Mouse (Mus musculus) monocyte, adult 2 months (primary cell): ENCODE results near the gene Hdgfl3.

Experiments used
- DNase-seq, 2 experiments: peaks; one replicate each; pipeline ENCODE4 v3.0.0; 2022; ENCODE audit warnings: low spot score in 2 of 2, low read depth in 1 of 2

Hdgfl3 gene

DNA sequence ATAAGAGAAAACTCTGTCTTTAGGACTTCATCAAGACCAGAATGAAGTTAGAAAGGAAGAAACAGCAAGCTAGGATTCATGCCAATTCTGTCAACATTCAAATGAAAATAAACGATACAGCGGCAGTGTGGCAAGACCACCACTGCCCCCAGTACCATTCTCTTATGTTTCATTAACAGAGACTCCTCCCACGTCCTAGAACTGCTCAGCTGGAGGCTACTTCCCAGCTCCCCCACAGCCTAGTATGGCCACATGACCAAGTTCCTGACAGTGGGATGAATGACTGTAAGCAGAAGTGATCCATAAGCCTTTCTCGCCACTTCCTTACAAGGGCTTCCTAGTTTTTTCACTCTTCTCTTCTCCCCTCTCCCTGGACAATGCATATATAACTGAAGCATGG is 30.2 kb downstream of the Hdgfl3 start:
- no peak for DNase-seq

DNA sequence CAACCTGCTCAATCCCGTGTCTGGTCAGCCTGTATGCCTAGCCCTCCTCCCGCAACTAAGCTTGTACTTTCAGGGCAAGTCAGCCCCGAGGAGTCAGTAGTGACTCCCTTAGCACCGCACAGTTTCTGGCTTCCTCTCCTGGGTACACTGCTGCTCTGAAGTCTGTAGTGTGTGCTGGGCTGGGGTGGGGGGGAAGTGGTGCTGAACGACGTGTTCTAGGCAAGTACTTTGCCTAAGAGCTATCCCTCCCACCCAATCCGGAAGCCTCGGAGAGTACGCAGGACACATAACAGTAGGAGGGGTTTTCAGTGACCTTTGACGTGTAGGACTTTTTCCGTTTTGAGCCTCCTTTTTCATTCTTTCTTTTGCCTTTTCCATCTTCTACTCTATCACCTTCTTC is 34.9 kb downstream of the Hdgfl3 start:
- DNase-seq = no peak

DNA sequence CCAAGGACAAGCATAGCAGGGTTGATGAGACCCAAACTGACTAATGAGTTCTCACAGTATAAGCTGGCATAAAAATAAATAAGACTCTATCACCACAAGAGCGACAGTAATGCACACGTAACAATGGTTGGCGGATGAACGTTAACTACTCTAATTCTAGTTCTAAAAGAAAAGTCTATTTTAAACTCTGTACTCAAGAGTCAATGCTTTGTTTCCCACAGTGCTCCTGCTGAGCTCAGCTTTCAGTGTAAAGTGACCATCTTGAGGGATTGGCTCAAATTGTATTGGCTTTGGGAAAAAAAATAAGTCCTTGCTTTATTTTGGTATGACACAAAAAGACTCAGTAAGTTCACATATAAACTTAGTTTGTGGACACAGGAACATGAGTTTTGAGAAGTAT is 49.1 kb downstream of the Hdgfl3 start:
- DNase-seq = no peak

DNA sequence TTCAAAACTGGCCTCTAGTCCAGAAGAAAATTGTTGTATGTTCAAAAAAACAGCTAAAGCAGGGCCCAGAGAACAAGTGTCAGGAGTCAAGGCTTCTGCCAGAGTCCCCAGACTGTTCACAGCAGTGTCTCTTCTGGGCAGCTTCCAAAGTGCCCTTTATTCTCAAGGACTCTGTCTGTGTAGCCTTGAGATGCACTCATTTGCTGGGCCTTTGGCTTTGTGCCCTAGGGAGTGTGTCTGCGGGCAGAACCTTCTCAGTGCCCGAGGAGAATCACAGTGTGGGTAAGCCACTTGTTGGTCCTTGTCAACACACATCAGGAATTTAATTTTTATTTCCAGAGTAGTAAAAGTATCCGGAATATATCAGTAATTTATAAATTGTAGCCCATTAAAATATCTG is 52.7 kb downstream of the Hdgfl3 start:
- no peak for DNase-seq

DNA sequence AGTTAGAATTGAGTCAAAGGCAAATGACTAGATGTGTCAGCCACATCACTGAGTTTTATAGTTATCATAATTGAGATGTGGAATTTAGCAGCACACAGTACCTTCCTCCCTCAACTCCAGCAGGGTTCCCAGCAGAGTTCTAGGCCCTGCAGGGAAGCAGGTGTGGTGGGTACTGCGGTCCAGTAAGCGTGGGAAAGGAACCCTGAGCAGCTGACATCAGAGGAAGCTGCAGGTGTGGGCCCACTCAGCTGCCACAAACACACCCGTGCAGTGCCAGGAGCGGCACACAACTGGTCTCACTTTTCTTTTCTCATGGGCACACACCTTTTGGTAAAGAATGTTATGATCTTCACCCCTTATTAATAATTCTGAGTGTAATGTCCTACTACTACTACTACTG is 53.5 kb downstream of the Hdgfl3 start:
- DNase-seq = no peak

DNA sequence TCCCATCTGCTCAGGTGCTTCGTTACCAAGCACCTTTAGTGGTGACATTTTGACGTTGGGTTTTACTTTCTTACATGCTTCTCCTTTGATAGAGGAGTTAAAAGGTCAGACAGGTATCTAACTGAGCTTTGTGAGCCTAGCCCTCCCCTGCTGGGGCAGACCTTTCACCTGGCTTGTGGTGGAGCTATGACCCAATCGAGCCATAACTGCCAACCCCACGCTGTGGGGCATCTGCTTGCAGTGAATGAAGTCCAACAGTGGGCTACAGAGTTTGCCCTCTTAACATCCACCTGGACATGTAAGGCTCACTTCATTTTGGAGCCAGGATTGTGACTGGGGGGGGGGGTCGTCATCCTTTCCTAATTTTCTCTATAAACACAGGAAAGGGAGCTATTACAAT is 54.0 kb downstream of the Hdgfl3 start:
- no peak for DNase-seq

DNA sequence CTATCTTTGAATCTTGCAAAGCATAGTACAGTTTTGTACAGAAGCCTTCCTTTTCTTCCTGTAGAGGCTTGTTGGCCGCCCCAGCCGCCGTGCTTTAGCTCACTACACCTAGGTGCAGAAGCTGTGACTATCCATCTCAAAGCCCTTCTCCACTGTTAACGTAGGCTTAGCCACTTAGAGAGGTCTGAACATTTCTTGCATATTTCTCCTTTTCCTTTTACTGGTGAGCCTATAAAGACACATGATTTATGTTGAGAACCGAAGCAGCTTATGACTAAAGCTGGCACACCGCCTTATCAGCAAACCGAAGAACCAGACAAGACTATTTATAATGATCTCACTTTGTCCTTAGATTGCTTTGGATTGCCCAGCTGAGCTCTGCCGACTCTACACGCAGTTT is 58.9 kb downstream of the Hdgfl3 start:
- no peak for DNase-seq

DNA sequence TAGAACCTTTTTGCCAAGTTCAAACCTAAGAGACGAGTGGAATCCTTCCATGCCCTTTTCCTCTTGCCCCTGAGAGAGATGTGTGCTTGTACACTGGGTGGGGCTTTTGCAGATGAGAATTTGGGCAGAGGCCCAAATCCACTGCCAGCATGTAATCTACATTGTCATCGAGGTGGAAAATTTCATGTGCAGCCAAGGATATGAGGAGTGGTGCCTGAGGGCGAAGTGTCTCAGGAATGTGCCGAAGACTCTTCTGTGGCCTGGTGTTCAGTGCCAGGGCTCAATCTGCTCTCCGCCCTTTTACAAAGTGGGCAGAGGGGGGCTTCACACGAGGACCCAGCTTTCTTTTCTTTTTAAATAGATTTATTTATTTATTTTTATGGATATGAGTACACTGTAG is 59.6 kb downstream of the Hdgfl3 start:
- DNase-seq = no peak

DNA sequence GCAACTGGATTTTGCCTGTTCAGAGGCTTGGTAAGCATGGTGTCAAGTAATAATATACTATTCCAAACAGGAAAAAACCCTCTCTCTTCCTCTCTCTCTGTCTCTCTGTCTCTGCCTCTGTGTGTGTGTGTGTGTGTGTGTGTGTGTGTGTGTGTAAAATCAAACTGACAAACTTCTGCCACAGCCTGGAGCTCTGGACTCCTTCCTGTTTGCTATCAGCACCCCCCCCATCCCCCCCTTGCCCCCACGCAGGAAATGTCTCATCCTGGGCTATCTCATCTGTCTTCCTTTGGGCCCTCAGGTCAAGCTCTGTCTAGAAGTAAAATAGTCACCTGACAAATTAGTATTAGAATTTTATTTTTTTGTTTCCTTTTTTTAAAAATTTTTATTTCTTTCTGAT is 60.5 kb downstream of the Hdgfl3 start:
- no peak for DNase-seq

DNA sequence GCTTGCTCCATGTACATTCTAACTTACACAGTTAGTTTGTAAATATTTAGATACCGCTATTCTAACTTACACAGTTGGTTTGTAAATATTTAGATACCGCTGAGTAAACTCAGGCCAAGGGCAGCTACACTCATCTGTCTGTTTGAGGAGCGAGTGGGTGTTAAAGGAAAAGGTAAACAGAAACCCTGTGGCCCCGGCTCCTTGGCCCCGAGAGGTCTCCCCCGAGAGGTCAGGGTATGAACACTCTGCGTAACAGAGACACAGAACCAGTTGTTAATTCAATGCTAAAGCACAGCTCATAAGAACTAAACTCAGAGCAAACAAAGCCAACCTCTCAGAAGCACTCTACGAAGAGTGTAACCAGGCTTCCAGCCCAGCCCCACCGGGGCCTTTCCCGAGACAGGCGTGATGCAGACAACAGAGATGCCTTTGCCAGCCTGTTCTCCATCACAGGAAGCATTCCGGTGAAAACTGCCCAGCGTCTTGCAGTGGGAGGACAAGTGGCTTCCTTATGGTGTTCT is 61.7 kb downstream of the Hdgfl3 start:
- DNase-seq = no peak

DNA sequence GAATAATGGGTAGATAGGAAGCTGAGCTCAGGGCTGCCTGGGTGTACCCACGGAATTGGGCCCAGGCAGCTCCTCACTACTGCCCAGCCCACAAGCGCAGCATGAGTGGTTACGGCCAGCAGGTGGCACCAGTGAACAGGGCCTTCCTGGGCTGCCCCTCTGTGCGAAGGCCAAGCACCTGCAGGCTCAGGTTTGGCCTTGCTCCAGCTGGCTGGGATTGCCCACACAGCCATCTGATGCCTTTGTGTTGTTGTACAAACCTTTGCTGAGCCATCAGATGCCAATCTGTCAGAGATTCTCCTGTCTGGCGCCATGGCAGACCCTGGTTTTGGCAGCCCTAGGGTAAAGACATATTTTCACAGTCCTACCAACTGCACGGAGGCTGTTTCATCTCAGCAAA is 66.1 kb downstream of the Hdgfl3 start:
- DNase-seq = peak in 1 of 2 experiments; percentile 25

DNA sequence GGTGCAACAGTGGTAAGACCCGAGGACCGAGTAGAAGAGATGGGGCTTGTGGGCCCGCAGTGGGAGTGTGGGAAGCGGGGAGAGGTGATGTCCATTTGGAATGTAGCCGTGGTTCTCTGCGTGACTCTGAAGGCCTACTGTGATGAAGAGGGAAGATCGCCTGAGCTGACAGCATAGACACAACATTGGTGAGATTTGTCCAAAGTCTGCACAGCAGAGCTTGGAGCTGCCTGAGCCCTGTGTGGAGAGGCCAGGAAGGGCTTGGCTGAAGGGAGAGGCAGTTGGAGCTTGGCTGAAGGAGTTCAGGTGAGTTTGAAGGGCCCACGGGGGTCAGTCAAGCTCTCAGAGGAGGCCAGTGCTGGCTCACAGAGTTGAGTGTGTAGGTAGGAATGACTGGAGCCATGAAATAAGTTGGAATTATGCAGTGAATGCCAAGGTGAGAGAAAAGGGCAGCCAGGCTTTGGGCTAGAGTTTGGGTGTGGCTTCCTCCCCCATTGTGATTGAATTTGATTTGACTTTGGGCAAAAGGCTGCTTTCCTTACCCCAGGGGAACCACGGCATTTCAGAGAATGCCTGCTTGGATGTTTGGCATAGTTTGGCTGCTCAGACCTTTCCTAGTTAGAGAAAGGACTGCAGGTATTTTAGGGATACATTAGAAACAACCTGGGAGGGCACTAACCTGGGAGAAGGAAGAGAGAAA is 66.9 kb downstream of the Hdgfl3 start:
- DNase-seq = no peak

DNA sequence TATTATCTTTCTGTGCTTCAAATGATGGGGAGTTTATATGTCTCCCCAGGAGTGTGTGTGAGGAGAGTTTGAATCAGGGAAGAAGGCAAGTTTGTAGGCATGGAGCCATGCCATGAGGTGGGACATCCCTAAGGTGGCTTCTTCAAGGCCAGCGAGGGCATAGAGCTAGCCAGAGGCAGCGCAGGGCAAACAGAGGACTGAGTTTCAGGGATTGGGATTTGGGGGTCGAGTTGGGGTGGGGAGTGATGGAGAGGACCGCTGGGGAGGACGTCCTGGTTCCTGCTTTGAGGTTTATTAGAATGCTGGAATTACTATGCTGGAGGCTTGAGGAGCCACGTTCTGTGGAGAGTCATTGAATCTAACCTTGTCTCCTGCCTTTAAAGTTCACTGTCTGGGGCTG is 68.3 kb downstream of the Hdgfl3 start:
- DNase-seq = no peak

DNA sequence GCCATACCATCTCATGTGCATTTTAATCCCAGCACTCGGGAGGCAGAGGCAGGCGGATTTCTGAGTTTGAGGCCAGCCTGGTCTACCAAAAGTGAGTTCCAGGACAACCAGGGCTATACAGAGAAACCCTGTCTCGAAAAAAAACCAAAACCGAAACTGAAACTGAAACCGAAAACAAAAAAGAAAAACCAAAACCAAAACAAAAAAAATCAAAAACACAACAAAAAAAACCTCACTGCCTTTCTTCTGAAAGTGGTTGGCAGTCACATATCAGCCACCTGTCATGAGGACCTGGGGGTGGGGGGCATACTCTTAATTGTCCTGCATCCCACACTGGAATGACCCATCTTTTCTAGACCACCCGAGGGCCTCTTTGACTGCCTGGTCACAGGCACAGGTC is 69.7 kb downstream of the Hdgfl3 start:
- no peak for DNase-seq

DNA sequence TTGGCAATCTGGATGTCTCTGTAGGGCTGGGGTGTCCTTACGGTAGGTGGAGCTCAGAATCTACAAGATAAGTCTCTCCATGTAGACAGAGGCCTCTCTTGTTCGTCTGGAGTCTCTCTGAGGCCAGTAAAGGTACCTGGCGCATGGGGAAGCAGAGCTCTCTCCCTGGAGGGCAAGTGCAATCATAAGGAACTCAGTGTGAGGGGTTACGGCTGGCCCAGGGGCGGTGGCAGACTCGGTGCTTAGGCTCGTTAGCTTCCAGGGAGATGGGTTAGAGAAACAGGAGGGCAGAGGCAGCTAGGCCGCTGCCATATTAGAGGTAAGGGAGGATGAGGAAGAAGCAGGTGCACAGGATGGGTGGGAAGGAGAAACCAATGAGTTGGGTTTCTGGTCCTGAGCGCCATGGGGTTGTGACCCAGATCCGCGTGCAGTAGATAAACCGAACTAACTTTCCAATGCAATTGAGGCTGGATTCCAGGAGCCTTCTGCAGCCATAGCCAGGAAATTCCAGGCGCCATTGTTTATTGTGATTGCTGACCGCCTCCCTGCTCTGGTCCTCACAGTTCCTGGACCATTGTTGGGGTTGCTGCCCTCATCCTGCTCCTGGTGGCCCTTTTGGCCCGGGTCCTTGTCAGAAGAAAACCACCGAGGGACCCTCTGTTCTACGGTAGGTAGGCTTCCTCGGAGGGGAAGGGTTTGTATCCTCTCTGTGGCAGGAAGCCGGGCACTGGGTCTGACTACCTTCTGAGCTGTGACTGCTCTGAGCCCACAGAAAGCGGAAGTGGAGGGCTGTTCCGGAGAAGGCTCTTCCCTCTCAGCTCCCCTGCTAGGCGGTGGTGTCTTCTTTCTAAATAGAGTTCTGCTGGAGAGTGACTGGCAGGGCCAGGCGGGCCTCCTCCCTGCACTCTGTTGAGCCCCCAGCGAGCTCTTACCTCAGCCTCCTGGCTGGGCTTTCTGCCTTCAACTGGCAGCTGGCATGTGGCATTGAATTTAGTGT is 71.4 kb downstream of the Hdgfl3 start:
- peak; percentile 26 to 57 for DNase-seq

DNA sequence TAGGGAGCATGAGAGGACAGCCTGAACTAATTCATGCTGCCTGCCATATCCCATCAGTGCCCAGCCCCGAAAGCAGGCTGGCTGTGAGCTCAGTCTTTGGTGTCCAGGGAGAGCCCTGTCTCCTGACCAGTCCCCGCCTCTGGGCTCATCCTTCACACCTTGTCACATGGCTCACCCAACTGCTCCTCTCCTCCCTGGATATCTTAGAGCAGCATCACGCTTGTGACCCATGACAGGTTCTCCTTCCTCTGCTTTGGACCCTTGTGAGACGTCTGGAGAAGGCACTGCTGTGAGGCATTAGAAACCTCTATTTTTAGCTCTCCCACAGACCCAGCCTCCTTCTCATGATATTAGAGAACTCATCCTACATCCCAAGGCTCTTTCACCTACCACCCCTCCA is 72.4 kb downstream of the Hdgfl3 start:
- DNase-seq = no peak

DNA sequence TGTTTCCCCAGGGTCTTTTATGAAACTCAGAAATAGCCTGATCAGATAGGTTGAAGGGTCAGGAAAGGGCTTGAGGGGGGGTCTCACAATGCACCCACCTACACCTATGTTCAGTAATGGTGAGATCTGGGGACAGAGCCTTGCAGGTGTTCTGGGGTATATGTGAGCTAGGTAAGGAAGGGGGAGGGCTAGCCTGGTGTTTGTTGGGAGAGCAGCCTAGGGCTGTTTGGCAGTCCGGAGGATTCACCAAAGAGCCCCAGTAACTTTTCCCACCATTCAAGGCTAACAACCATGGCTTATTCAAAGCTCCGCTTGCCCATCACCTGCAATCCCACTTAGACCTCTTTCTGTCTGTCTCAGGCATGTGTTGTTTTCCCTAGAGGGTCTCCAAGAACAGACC is 72.8 kb downstream of the Hdgfl3 start:
- DNase-seq = no peak

DNA sequence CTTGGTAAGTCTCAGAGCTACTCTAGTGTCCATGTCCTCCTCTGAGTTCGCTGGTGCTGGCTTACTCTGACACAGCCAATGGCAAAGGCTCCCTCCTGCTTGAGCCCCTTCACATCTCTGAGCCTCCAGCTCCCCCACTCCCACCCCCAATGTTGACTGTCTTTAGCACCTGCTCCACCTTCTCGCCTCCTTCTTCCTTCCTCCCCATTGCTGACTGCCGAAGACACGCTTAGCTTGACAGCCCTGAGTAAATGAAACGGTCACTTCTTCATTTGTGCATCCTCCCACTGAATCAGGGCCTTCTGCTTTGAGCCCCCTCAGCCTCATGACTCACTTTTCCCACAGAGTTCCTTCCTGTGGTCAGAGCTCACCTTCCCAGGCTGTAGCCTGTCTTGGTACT is 73.3 kb downstream of the Hdgfl3 start:
- no peak for DNase-seq

DNA sequence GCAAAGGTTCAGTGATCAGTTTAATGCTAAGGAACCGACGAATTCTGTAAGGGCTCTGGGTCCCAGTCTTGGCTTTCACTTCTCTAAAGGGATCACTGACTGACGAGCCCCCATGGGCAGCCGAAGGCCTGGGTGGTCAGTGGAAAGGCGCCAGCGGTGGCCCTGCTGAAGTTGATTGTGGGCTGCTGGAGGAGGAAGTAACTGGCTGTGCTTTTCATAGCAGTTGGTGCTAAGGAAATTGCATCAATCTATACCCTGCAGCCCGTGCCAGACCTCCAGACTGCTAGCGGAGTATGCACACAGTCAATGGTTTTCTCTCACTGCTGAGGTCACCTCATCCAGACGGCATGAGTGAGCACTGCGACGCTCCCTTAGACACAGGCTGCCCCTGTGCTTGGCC is 74.2 kb downstream of the Hdgfl3 start:
- DNase-seq = peak; percentile 49 to 68

DNA sequence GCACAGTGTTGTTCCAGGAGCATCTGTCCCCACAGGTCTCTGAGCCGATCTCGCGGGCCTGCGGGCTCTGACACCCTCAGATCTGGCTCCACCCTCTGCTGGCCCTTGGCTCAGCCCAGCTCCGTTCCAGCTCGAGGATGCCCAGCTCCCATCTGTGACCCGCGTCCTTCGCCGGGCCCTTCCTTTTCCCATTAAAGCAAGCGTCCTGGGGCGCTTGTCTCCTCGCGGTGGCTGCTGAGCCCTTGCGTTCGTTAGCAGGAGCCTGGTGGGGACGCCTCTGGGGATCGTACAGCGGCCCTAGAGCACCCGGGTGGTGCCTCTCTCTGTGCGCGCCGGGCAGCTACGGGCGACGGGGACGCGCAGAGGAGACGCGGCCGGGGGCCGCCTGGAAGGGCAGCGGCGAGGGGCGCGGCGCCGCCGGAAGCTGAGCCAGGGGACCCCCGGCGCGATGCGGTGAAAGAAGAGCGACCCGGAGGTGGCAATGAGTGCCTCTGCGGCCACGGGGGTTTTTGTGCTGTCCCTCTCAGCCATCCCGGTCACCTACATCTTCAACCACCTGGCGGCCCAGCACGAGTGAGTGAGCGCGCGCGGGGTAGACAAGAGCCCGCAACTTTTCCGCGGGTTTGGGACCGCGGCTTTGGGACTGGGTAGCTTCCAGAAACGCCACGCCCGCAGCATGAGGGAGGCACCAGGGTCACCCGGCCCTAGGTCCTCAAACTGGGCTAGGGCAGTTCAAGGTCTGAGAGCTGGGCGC is 75.1 kb downstream of the Hdgfl3 start, which contains the start of gene Tm6sf1:
Gene Tm6sf1 (plus strand): TSS at position 34 of the 754 bp plus-strand sequence.
- peak in 1 of 2 experiments; percentile 45 for DNase-seq

DNA sequence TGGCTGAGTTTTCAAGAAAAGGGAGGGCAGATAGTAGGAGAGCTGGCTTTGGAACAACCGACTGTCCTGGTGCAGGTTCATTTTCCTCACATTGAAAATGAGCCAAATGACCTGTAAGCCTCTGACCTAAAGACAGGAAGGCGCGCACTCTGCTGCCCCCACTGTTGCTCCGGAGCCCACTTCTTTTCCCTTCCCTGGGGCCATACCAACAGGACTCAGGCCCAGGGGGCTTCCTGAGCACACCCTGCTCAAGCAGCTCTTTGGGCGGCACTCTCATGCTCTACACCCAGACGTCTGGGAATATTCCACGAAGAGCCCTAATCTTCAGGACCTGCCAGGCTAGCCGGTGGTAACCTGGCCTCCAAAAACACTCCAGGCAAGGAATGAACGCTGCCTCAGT is 76.0 kb downstream of the Hdgfl3 start:
- DNase-seq = no peak
